Mouse (Mus musculus) lung, adult 2 months (tissue): Measurements from ENCODE around the gene Pank4.

Source experiments
- CTCF ChIP-seq: fragments of 200-500 bp; IDR thresholded peaks from 2 replicates; pipeline ENCODE4 v1.5.1; 2011; ENCODE audit warnings: mild to moderate bottlenecking, low read length, control low read depth; ENCODE audit not compliant: insufficient read depth
- POLR2A ChIP-seq: fragments of 200-500 bp; IDR thresholded peaks from 2 replicates; pipeline ENCODE4 v1.6.1; 2011; ENCODE audit warnings: low read depth, mild to moderate bottlenecking, control low read depth, low read length, borderline replicate concordance; ENCODE audit errors: extremely low read depth

- no peak for TF ChIP-seq POLR2A
- TF ChIP-seq CTCF: no peak
These were observed 2.0 kb upstream of the Pank4 start for GRCm38 (mm10) chr4:154961911-154962310.
